Mouse (Mus musculus): ENCODE results near the gene Mrpl52. TPM values are rescaled to one million over a fixed set of nuclear protein-coding genes. Genes with fewer than 3 reads are reported as not detected.
A peak's percentile ranks its signal among the peaks of the same experiment; 100 is the strongest.

The Mrpl52 gene
- 268 and 271 TPM in 2 replicates for polyA plus RNA-seq (2015; fragmentation: Nextera tagmentation; extraction: Ambion mirVana)

DNA sequence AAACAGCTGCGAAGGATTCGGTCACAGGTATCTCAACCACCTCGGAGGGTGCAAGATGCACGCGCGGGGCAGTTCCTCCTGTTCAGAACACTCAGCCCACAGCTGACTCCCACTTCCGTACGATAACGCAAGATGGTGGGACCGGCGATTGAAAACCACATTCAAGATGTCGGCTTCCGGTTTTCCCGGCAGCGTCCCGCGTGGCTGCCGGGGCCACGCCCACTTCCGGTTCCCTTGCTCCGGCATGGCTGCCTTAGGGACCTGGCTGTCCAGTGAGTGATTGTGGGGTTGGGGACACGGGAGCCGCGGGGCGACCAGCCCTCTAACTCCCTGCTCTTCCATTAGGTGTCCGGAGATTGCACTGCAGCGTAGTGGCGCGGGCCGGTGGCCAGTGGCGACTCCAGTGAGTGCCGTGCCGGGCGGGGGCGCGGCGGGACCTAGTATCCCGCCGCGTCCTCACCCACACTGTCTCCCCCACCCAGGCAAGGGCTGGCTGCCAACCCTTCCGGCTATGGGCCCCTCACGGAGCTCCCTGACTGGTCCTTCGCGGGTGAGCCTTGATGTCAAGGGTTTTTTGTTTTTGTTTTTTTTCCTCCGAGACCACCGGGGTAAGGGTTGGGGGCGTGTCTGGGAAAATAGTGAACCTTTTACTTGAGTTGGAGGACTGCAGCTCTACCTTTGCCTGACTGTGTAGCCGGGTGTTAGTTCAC is at the start of gene Mrpl52:
Gene Mrpl52 (plus strand): TSS at position 221 of the 710 bp plus-strand sequence.
- peak within 1 kb of the TSS; percentile 92 for H3K27ac ChIP-seq
- H3K9me3 ChIP-seq: no peaks in the 10 kb centered on the region
- H3K4me2 ChIP-seq: peak within 1 kb of the TSS; percentile 63
- H3K9ac ChIP-seq: peak within 1 kb of the TSS; percentile 89
- no peaks in the 10 kb centered on the region for H3K27me3 ChIP-seq
- 0 out of 2 replicates have a peak, but pooled peaks cover 4% of the 10 kb centered on the region for H3K36me3 ChIP-seq
- peak; percentile 67 for ATAC-seq (ENCODE audit: borderline replicate concordance, extremely low read depth, low FRiP score, low TSS enrichment)
- under 1% methylated on average over 48 of the region's 48 CpGs for WGBS
- peaks cover 42% of the 10 kb centered on the region for H3K4me1 ChIP-seq
- peak within 1 kb of the TSS; percentile 85 for H3K4me3 ChIP-seq

DNA sequence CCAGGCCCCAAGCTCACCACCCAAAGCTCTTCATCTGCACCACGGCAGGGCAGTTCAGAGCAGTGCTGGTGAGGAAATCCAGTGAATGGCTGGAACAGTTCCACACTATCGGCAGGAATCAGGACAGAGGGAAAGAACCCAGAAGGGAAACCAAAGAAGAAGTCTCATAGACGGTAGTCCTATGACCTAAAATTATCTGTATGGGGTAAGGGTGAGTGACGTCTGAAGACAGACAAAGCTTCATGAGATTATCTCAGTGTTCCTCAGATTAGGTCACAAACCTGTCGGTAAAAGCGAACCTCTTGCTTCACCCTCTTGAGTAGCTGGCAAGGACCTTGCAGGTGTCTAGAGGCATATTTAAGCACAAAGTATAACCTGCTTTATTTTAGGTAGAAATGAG is 49.5 kb upstream of the Mrpl52 start:
- H3K9me3 ChIP-seq: no peaks in the 10 kb centered on the region
- H3K4me1 ChIP-seq: 0 out of 2 replicates have a peak, but pooled peaks cover 2% of the 10 kb centered on the region
- ATAC-seq (ENCODE audit: borderline replicate concordance, extremely low read depth, low FRiP score, low TSS enrichment): no peak
- no peak overlapping the region for H3K27ac ChIP-seq
- H3K9ac ChIP-seq: no peak overlapping the region
- H3K27me3 ChIP-seq: no peaks in the 10 kb centered on the region
- 80% methylated on average over 6 of the region's 6 CpGs for WGBS
- no peak overlapping the region for H3K4me2 ChIP-seq
- H3K4me3 ChIP-seq: no peak overlapping the region
- 0 out of 2 replicates have a peak, but pooled peaks cover 4% of the 10 kb centered on the region for H3K36me3 ChIP-seq

DNA sequence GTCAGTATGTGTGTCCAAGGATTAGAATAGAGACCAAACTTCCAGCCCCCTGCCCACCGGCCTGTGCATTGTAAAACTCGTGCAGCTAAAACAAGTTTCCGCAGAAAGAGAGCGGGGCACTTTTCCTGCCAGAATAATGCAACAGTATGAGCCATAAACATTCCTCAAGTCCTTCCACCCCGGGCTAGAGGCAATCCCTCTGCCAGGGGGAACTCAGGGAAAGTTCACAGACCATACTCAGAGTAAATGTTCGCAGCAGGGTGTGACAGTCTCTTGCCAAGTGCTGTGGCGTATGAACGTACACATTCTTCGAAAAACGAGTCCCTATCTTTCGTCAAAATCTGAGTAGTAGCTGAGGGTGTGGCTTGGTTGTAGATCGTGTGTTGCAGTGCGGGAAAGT is 47.1 kb upstream of the Mrpl52 start:
- H3K27me3 ChIP-seq: no peaks in the 10 kb centered on the region
- 58% methylated on average over 13 of the region's 13 CpGs for WGBS
- ATAC-seq (ENCODE audit: borderline replicate concordance, extremely low read depth, low FRiP score, low TSS enrichment): no peak

DNA sequence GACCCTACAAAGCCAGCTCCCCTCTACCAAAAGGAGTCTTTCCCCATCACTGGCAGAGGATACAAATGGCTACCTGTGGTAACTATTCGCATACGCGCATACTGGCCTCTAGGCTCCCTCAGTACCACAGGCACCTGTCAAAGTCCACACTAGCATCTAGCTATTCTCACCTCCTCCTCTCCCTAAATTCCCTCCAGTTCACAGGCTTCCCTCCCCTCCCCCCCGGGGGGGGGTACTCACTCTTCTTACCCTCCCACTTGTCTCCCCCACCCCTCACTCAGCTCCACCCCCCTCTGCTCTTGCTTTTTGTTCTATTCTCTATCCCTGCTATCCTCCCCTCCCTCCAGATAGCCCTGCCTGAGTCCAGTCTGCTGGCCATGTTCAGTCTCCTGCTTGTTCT is 46.1 kb upstream of the Mrpl52 start:
- 80% methylated on average over 4 of the region's 4 CpGs for WGBS
- H3K4me3 ChIP-seq: no peak overlapping the region
- 0 out of 2 replicates have a peak, but pooled peaks cover 4% of the 10 kb centered on the region for H3K4me1 ChIP-seq
- no peak overlapping the region for H3K27ac ChIP-seq
- H3K9me3 ChIP-seq: no peaks in the 10 kb centered on the region
- H3K9ac ChIP-seq: no peak overlapping the region
- H3K4me2 ChIP-seq: no peak overlapping the region
- no peak for ATAC-seq (ENCODE audit: borderline replicate concordance, extremely low read depth, low FRiP score, low TSS enrichment)
- H3K36me3 ChIP-seq: no peaks in the 10 kb centered on the region
- no peaks in the 10 kb centered on the region for H3K27me3 ChIP-seq

More for the DNA sequence above, 47.1 kb upstream of the Mrpl52 start:
- Histone ChIP-seq H3K4me1 (0 out of 2 replicates have a peak, but pooled peaks cover 4% of the 10 kb centered on the region), H3K4me3 (no peak overlapping the region), H3K36me3 (no peaks in the 10 kb centered on the region), H3K27ac (no peak overlapping the region), H3K9ac (no peak overlapping the region), H3K9me3 (no peaks in the 10 kb centered on the region), H3K4me2 (no peak overlapping the region)

DNA sequence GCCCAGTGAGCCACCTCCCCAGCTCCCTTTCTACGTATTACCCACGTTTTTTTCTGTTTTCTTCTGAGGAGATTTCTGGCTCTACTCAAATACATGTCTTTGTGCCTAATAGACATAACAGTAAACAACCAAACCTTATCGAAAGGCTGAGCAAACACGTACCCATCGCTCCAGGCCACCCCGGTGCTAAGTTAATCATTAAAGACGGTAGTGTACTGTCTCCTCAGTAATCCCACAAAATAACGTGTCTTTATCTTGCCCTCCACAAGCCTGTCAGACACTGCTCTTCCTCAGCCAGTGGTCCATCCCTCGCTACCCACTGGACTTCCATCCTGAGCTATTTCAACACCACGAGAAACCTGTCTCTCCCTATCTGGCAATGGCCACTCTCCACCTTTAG is 44.9 kb upstream of the Mrpl52 start:
- no peaks in the 10 kb centered on the region for H3K27me3 ChIP-seq
- 58% methylated on average over 10 of the region's 10 CpGs for WGBS
- H3K27ac ChIP-seq: no peak overlapping the region
- ATAC-seq (ENCODE audit: borderline replicate concordance, extremely low read depth, low FRiP score, low TSS enrichment): no peak
- no peak overlapping the region for H3K4me2 ChIP-seq
- H3K4me3 ChIP-seq: no peak overlapping the region
- H3K9ac ChIP-seq: no peak overlapping the region
- 0 out of 2 replicates have a peak, but pooled peaks cover 4% of the 10 kb centered on the region for H3K4me1 ChIP-seq
- no peaks in the 10 kb centered on the region for H3K9me3 ChIP-seq
- H3K36me3 ChIP-seq: no peaks in the 10 kb centered on the region

DNA sequence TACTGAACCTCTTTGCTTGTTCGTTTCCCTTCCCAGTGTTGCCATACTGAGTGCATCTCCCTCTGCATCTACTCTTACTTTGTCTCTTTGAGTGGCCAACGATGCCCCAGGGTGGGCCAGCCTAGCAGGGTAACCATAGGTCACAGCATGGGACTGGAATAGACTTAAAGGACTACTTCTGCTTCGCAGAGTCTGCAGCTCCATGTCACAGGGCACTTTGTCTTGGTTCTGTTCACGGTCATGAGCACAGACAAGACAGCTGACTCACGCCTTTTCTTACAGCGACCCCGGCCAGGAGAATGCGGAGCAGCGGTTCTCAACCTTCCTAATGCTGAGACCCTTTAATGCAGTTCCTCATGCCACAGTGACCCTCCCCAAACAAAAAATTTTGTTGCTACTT is 44.1 kb upstream of the Mrpl52 start:
- Histone ChIP-seq H3K9me3 (no peaks in the 10 kb centered on the region), H3K27ac (no peak overlapping the region), H3K9ac (no peak overlapping the region), H3K36me3 (no peaks in the 10 kb centered on the region), H3K27me3 (no peaks in the 10 kb centered on the region), H3K4me2 (no peak overlapping the region), H3K4me1 (0 out of 2 replicates have a peak, but pooled peaks cover 4% of the 10 kb centered on the region), H3K4me3 (no peak overlapping the region)
- ATAC-seq (ENCODE audit: borderline replicate concordance, extremely low read depth, low FRiP score, low TSS enrichment): no peak
- 81% methylated on average over 9 of the region's 9 CpGs for WGBS

DNA sequence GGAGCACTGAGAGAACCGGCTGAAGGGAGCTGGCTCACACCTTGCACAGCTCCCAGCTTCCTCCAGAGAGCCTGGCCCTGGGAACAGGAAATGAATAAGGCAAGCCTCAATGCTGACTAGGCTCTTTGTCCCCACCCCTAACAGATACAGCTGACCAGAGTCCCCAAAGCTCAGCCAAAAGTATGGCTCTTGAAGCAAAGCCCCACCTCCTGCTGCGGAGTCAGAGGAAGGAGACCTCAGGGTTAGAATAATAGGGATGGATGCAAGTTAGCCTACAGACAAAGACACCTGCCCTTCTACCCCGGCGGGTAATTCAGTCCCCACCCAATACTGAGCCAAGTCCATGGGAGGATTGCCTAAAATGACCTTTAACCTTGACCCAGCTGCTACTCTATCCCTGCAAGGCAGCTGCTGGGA is 43.3 kb upstream of the Mrpl52 start:
- H3K4me1 ChIP-seq: 0 out of 2 replicates have a peak, but pooled peaks cover 4% of the 10 kb centered on the region
- 0 out of 2 replicates have a peak, but pooled peaks have one; percentile 5 for ATAC-seq (ENCODE audit: borderline replicate concordance, extremely low read depth, low FRiP score, low TSS enrichment)
- no peaks in the 10 kb centered on the region for H3K36me3 ChIP-seq
- no peak overlapping the region for H3K9ac ChIP-seq
- H3K4me2 ChIP-seq: no peak overlapping the region
- no peak overlapping the region for H3K4me3 ChIP-seq
- H3K27me3 ChIP-seq: no peaks in the 10 kb centered on the region
- H3K27ac ChIP-seq: no peak overlapping the region
- 63% methylated on average over 4 of the region's 4 CpGs for WGBS
- H3K9me3 ChIP-seq: no peaks in the 10 kb centered on the region

DNA sequence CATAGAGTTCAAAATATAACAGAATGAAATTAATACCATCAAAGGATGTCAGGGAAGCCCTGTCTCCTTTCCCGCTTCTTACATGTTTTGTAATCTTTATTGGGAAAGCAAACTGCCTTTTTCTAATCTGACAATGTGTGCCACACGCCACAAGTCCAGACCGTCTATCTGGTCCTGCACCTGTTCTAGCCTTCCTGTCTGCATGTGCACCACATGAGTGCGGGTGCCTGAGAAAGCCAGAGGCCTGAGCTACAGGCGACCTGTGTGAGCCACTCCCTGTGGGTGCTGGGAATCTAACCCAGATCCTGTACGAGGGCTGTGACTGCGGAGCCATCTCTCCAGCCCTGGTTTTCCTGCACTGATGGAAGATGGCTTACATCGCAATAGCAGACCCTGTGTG is 42.3 kb upstream of the Mrpl52 start:
- ATAC-seq (ENCODE audit: borderline replicate concordance, extremely low read depth, low FRiP score, low TSS enrichment): no peak
- Histone ChIP-seq H3K27me3 (no peaks in the 10 kb centered on the region), H3K4me3 (no peak overlapping the region), H3K4me2 (no peak overlapping the region), H3K9ac (no peak overlapping the region), H3K9me3 (no peaks in the 10 kb centered on the region), H3K27ac (no peak overlapping the region), H3K4me1 (0 out of 2 replicates have a peak, but pooled peaks cover 4% of the 10 kb centered on the region), H3K36me3 (no peaks in the 10 kb centered on the region)
- WGBS: 86% methylated on average over 8 of the region's 8 CpGs

DNA sequence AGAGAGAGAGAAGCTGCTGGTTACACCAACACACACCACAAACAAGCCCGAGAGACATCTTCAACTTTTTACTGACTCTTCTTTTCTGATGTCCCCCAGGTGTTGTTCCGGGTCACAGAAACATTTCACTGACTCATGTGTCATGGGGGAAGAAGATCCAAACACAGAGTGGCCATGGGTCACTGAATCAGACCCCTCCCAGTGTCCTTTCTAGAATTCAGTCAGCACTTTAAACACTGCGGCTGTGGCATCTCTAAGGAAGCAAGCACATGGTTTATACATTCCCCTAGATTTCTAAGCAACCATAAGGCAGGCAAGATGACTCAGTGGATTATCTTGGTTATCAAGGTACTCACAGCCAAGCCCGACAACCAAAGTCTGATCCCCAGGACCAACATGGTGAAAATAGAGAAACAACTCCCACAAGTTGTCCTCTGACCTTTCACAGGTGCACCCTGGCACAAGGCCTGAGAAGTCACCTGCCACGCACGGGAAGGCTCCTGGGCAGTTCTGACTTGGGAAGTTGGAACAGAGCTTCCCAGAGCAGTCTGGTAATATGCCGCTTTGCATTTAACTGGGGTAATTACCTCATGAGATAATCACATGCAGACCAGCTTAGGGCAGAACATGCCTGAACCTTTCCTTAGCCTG is 40.6 kb upstream of the Mrpl52 start:
- no peak overlapping the region for H3K4me2 ChIP-seq
- H3K36me3 ChIP-seq: no peaks in the 10 kb centered on the region
- H3K27me3 ChIP-seq: no peaks in the 10 kb centered on the region
- peaks cover 7% of the 10 kb centered on the region; the same call in 1 of the 2 replicates for H3K4me1 ChIP-seq
- H3K4me3 ChIP-seq: no peak overlapping the region
- H3K27ac ChIP-seq: no peak overlapping the region
- H3K9ac ChIP-seq: no peak overlapping the region
- ATAC-seq (ENCODE audit: borderline replicate concordance, extremely low read depth, low FRiP score, low TSS enrichment): no peak
- WGBS: 84% methylated on average over 7 of the region's 7 CpGs
- H3K9me3 ChIP-seq: no peaks in the 10 kb centered on the region

DNA sequence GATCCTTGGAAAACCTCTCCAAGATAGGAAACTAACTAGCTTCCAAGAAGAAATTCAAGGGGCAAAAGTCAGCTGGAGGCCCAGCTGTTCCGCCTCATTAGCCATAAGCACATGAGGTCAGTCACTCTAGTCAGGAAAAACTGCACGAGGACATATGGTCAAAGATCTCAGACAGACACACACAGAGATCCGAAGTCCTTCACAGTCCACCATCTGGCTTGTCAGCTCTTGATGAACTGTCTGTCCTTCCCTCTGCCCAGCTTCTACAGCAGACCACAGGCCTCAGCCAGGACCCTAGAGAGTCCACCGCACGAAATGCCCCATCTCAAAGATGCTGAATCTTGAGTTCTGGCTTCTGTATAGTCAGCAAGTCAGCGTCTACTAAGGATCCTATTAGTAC is 39.2 kb upstream of the Mrpl52 start:
- ATAC-seq (ENCODE audit: borderline replicate concordance, extremely low read depth, low FRiP score, low TSS enrichment): no peak
- Histone ChIP-seq H3K4me1 (peaks cover 4% of the 10 kb centered on the region; the same call in 1 of the 2 replicates), H3K36me3 (no peaks in the 10 kb centered on the region), H3K27me3 (no peaks in the 10 kb centered on the region), H3K9ac (no peak overlapping the region), H3K27ac (no peak overlapping the region), H3K4me3 (no peak overlapping the region), H3K4me2 (no peak overlapping the region), H3K9me3 (no peaks in the 10 kb centered on the region)
- 75% methylated on average over 6 of the region's 6 CpGs for WGBS

DNA sequence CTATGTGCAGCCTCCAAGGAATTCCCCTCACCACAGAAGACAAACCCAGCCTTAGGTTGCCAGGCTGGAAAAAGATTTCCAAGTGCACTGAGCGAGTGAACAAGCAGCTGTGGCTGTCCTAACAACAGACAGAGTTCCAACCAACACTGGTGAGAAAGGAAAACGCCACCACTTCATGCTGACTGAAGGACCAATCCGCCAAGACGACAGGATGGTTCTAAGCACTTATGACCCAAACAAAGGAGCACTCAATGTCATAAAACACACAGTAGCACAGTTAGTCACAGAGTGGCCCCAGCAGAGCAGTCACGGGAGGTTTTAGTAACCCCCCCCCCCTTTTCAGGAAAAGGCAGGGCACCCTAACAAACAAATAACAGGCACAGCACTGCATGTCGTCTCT is 35.9 kb upstream of the Mrpl52 start:
- no peaks in the 10 kb centered on the region for H3K9me3 ChIP-seq
- no peak overlapping the region for H3K4me2 ChIP-seq
- H3K4me1 ChIP-seq: peaks cover 4% of the 10 kb centered on the region; the same call in 1 of the 2 replicates
- no peak overlapping the region for H3K9ac ChIP-seq
- no peaks in the 10 kb centered on the region for H3K27me3 ChIP-seq
- no peak for ATAC-seq (ENCODE audit: borderline replicate concordance, extremely low read depth, low FRiP score, low TSS enrichment)
- H3K27ac ChIP-seq: no peak overlapping the region
- 41% methylated on average over 6 of the region's 6 CpGs for WGBS
- H3K4me3 ChIP-seq: no peak overlapping the region
- H3K36me3 ChIP-seq: no peaks in the 10 kb centered on the region

DNA sequence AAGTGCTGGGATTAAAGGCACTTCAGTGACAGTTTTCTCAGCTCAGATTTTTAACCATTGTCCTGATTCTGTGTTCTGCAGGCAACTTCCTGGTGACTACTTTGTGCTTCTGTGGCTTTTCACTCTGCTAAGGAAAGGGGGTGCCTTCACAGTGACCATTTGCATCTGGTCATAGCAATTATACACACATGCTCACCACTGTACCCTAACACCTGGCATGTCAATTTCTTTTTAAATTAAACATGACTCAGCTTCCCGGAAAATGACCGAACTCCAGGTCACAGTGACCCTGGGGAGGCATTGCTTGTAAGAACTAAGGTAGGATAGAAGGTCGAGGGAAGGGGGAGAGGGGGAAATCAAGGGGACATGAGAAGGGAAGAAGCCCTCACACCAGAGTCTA is 32.9 kb upstream of the Mrpl52 start:
- no peak overlapping the region for H3K27ac ChIP-seq
- ATAC-seq (ENCODE audit: borderline replicate concordance, extremely low read depth, low FRiP score, low TSS enrichment): no peak
- H3K4me2 ChIP-seq: no peak overlapping the region
- H3K9me3 ChIP-seq: no peaks in the 10 kb centered on the region
- no peaks in the 10 kb centered on the region for H3K27me3 ChIP-seq
- WGBS: 72% methylated on average over 3 of the region's 3 CpGs
- H3K36me3 ChIP-seq: no peaks in the 10 kb centered on the region
- H3K4me1 ChIP-seq: peaks cover 4% of the 10 kb centered on the region
- no peak overlapping the region for H3K4me3 ChIP-seq
- H3K9ac ChIP-seq: no peak overlapping the region
